Mouse (Mus musculus): ENCODE measurements around the gene Dync1i2.

Gene Dync1i2

DNA sequence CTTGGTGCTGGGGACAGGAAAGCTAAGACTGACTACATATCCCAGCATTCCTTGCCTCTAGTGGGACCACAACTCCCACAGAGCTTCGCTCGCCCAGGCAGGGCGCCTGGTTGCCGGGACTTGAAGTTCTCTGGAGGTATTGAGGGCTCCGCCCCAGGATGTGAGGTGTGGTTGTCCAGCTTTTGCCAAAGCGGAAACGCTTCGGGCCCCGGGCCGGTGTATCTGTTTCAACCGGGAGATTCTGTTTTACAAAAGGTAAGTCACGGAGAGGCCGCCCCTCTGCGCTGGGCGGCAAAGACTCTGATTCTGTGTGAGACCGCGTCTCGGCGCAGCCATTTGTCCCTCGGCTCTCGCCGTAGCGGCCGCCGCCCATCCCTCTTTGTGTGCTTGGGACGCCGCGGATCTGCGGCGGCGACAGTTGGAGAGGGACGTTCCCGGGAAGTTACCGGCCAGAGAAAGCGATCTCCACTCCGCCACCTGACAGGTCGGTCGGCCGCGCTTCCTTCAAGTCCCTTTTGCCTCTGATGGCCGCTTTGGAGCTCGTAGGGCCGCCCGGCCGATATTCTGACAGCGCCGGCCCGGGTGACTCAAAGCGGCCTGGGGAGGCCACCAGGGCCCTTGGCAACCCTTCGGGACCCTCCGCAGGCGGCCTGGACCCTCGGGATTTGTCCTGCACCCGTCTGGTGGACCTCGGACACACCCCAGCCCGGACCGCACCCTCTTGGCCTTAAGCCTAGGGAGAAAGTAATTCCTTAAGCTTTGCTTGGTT is at the start of gene Dync1i2:
Gene Dync1i2, plus strand, starts transcription at position 116 of the 769 bp plus-strand sequence.
- DNase-seq (ENCODE audit: low spot score in 2 of 2): peak; percentile 85 to 92

DNA sequence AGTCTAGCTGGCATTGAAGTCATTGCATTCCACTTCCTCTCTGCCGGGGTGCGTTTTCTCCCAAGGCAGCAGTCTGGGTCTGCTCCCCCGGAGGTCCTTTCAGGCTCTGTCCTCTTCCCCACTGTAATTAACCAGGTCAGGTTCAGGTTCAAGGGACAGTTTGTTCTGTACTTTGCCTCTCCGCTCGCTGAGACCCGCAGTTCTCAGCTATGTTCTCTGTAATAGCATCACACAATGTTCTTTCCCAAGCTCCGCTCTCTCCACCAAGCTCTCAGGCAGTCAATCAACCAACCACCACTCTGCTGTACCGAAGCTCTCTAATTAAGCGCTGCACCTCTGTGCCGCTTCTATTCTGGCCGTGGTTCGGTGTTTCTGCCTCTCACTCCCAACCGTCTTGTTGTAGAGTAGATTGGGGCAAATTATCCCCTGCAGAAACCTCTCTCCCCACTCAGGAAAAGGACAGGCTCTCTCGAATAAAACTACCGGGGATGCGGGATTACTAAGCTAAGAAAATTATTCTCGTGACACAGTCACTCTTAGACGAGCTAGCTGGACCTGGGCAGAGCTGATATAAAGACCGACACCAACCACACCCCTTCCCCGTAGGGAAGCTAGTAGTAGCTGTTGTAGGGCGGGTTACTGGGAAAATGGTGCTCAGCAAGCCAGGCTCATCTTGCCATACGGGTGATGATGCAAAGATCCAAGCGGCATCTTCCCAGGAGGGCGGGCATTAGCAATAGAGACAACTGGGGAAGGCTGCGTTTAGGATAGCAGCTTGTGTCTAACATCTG is 48.5 kb upstream of the Dync1i2 start:
- no peak for DNase-seq (ENCODE audit: low spot score in 2 of 2)

DNA sequence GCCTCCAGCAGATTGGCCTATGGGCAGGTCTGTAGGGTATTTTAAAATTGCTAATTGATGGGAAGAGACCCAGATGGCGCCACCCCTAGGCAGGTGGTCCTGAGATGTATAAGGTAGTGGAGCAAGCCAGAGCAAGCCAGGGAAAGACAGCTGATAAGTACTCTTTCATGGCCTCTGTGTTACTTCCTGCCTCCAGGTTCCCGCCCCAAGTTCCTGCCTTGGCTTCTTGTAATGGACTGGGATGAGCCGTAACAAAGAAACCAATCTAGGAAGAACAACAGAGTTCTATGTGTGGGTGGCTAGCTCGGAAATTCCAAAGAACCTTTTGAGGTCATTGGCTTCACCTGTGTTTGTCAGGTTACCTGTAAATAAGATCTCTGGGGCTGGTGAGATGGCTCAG is 44.3 kb upstream of the Dync1i2 start:
- DNase-seq (ENCODE audit: low spot score in 2 of 2): no peak

DNA sequence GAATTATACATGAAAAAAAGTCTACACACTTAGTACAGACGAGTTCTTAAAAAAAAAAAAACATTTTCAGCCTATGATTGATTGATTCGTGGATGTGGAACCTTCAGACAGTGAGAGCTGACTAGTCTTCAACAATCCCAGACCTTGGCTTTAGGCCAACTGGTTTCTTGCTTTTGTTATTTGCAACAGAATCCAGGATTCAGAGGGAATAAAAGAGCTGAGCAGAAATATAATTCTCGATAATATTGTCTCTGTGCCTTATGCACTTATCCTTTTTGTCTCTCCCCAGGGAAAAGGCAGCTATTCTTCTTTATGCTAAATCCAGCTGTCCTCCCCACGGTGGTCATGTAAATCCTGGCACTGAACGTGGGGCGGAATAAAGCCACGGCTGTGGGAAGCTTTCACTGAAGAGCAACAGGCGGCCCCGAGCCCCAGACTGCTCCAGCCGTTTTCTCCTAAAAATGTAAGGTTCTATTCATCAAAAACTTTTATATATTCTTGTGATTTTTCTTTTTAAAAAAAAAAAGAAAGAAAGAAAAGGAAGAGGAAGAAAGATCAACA is 43.0 kb upstream of the Dync1i2 start:
- DNase-seq (ENCODE audit: low spot score in 2 of 2): no peak

DNA sequence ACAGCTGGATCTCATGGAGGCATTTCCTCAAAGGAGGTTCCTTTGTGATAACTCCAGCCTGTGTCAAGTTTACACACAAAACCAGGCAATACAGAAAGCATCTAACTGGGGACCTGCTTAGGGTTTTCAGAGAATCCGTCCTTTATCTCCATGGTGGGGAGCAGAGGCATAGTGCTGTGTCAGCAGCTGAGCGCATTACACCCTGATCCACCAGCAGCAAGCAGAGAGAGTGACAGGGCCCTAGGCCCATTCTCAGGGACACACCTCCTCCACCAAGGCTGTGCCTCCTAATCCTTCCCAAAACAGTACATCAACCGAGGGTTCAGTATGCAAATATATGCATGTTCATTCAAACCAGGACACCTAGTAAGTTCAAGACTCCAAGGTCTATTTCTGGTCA is 38.5 kb upstream of the Dync1i2 start:
- DNase-seq (ENCODE audit: low spot score in 2 of 2): no peak

DNA sequence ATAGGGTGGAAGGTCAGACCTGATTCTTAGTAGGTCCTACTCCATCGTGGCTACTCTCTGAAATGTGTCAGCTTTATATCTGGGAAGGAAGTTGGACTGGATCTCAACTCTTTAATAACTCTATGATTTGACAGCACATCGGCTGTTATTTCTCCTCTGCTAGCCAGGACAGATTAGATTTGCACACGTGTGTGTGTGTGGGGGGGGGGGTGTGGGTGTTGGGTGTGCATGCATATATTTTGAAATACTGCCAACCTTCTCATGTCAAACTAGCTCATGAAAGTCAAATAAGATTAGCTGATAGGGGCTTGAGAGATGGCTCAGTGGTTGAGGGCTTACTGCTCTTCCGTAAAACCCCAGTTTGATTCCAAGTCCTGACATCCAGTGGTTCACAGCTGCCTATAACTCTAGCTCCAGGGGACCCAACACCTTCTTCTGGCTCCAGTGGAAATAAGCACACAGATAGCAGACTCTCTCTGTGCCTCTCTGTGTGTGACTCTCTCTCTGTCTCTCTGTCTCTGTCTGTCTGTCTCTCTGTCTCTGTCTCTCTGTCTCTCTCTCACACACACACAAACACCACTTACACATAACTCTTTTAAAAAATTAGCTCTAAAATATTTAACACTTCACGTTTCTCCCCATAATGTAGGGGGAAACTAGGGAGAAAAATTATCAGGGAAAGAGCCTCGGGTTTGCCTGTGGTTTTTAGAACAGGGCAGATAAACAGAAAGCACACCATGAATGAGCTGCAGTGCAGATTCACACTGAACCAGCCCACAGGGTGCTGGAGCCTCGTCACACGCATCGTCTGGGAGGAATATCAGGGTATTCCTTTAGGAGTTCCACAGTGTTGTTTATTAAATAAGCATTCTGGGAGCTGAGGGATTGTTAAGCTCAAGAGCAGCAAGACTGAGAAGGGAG is 34.9 kb upstream of the Dync1i2 start:
- no peak for DNase-seq (ENCODE audit: low spot score in 2 of 2)

DNA sequence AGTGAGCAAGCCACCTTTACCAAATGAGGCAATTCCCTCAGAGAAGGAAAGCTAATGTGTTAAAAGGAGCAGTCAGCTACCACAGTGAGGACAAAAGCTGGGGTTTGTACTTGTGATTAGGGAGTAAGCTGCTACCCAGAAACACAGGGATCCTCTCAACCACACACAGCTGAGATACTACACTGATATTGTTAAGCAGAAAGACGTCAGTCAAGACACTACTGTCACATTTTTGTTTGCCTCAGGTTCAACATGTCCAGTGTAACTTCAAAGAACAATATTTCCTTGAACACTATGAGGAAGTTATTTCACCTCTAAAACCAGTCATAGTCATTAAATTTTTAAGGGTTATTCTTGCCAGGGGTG is 34.3 kb upstream of the Dync1i2 start:
- DNase-seq (ENCODE audit: low spot score in 2 of 2): no peak

DNA sequence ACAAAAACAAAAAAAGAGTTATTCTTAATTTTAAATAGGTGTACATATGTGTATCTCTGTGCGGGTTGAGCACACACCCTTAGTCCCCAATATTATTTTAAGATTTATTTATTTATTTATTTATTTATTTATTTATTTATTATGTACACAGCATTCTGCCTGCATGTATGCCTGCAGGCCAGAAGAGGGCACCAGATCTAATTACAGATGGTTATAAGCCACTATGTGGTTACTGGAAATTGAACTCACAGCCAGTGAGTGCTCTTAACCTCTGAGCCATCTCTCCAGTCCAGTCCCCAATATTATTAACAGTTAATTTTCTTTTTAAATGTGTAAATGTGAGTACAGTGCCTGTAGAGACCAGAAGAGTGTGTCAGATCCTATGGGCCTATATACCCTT is 33.7 kb upstream of the Dync1i2 start:
- DNase-seq (ENCODE audit: low spot score in 2 of 2): no peak

DNA sequence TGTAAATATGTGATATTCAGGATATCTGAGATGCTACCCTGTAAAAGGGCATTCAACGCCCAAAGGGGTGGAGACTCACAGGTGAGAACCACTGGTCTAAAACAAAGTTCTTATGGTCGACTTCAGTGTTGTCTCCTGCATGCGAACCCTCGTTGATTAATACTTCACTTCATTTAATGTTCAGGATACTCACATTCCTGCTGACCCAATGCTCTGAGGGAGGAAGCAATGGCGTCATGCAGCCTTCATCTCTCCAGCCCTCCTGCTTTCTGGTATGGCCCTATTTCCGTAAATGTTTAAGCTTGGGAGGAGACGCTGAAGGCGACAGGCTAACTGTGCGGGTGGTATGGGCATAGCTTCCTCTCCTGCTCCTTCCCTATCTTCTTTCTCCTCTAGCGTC is 31.8 kb upstream of the Dync1i2 start:
- DNase-seq (ENCODE audit: low spot score in 2 of 2): no peak

DNA sequence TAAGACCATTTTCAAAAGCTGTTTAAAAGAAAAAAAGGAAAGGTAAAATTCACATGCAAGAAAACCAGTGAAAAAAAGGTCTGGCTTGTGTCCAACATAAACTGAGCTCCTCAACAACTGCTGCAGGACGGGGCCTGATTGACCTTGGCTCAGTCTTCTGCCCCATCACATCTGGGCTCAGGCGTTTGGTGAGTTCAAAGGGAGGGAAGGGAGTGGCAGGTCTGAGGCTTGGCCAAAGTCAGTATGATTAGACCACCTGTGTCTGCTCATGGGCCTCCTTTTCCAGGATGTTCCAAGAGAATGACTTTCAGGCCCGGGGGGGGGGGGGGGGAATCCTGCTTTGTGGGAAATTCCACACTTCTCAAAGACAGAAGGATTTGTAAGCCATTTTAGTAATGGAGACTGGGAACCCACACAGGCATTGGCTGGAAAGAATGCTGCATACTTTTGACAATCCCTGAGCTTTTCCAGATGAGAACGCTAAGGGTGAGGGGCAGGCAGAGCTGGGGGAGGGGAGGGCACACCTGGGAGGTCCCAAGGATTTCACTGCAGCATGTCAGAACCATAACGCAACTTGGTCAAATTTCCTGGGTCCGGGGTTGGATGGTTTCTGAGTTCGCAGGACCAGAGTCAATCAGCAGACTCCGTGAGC is 30.8 kb upstream of the Dync1i2 start:
- no peak for DNase-seq (ENCODE audit: low spot score in 2 of 2)

GRCm38 (mm10) chr2:71187950-71188349 is 23.6 kb upstream of the Dync1i2 start:
- no peak for DNase-seq (ENCODE audit: low spot score in 2 of 2)

DNA sequence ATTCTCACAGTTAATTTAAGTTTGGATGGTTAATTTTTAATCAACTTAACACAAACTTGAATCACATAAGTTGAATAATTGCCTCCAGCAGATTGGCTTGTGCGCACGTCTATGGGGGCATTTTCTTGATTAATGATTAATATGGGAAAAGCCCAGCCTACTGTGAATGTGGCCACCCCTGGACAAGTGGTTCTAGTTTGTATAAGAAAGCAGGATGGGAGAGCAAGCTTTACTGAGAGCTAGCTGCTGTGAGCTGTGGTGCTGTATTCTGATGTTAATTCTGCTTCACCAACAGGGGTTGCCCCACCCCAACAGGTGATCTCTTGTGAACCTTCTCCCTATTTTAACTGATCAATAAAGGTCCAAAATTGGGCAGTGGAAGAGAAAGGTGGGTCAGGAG is 22.6 kb upstream of the Dync1i2 start:
- no peak for DNase-seq (ENCODE audit: low spot score in 2 of 2)

GRCm38 (mm10) chr2:71191391-71192194 is 19.9 kb upstream of the Dync1i2 start:
- no peak for DNase-seq (ENCODE audit: low spot score in 2 of 2)

GRCm38 (mm10) chr2:71192195-71192807 is 19.2 kb upstream of the Dync1i2 start:
- no peak for DNase-seq (ENCODE audit: low spot score in 2 of 2)

DNA sequence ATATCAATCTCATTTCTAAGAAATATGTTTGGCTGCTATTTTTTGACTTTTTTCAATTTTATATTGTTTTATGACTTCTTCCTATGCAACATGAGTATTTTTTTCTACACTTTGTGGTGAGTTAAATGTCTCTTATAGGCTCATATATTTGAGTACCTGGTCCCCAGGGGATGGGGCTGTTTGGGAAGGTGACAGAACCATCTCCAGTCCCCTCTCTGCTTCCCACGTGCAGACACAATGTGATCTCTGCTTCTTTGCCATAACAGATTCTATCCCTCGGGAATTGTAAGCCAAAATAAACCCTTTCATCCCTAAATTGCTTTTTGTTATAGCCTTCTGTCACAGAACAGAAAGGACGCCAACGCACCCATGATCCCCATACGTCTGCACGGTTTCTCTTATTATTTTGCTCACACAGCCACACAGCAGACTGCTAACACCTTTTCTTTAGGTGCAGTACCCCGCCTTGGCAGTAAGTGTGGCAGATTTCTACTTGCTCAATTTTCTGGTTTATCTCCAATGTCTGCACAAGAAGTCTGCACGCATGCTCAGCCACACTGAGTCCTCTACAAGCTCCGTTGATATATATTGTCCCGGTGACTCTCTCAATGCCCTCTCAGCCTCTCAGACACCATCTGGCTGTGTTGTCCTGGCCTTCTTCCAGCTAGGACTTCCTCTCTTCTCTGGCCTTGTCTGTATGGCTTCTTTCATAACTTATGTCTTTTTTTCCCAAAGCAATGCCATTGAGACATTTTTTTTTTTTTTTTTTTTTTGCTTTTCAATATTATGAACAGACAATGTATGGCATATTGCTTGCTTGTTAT is 17.2 kb upstream of the Dync1i2 start:
- no peak for DNase-seq (ENCODE audit: low spot score in 2 of 2)

- no peak for DNase-seq (ENCODE audit: low spot score in 2 of 2)
These were observed 14.6 kb upstream of the Dync1i2 start for GRCm38 (mm10) chr2:71196947-71197346.

DNA sequence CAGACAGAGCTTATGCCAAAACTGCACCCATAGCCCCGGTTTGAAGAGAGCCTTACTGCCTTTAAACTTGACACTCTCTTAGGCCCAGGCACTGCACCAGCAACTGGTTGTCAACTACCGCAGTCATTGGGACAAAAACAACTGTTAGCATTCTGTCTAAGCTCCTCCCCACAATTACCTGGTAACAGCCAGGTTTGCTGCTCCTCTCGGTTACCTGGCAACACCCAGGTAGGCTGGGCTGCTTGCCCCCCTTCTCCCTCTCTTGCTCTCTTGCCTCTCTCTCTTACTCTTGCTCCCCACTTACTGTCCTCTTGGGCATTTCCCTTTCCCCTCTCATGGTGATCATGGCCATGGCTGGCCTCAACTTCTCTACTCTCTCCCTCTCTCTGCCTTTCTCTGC is 12.6 kb upstream of the Dync1i2 start:
- DNase-seq (ENCODE audit: low spot score in 2 of 2): no peak

- no peak for DNase-seq (ENCODE audit: low spot score in 2 of 2)
These were observed 11.0 kb upstream of the Dync1i2 start for GRCm38 (mm10) chr2:71200485-71200884.

DNA sequence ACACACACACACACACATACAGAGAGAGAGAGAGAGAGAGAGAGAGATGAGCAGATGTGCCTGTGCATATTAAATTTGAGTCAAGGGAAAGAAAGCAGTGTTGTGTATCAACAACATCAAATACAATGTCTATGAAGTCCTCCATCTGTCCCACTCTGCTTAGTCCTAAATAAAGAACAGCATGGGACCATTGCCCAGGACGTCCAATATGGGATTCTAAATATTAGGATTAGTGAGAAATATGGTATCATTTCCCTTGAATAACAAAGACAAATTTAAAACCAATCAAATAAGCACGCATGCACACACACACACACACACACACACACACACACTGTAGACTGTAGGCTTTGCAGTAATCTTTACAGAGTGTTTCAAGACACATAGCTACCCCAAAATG is 9.6 kb upstream of the Dync1i2 start:
- DNase-seq (ENCODE audit: low spot score in 2 of 2): no peak
